Mouse (Mus musculus) hematopoietic stem cell, adult 5-6 weeks (primary cell): Measurements from ENCODE around the gene Lsm11. TPM values are rescaled to one million over a fixed set of nuclear protein-coding genes. Genes with fewer than 3 reads are reported as not detected.
A peak's percentile ranks its signal among the peaks of the same experiment; 100 is the strongest.
"Not testable (repeated sequence)": the region's sequence is repeated elsewhere in the genome, so short reads cannot be mapped to it uniquely, and the experiment has no call there.

Experiments used
- ATAC-seq, 2 experiments: fragments of 125-278 bp in 1 of 2; replicated peaks in 1 of 2; 2 replicates each; pipeline ENCODE4 v1.8.0; 2016 to 2017; ENCODE audit warnings: inconsistent platforms in 2 of 2, mild to moderate bottlenecking in 2 of 2, moderate number of reproducible peaks in 2 of 2, low read depth in 1 of 2, moderate TSS enrichment in 1 of 2; ENCODE audit not compliant: low FRiP score in 2 of 2, poor library complexity in 2 of 2, severe bottlenecking in 2 of 2, insufficient read depth in 1 of 2, low TSS enrichment in 1 of 2
- total RNA-seq: library from RNA; stranded (forward); fragments of 172-1452, 232-1000 nt; gene quantifications from 2 replicates; pipeline ENCODE4 v1.2.3, GENCODE M21; 2017

The Lsm11 gene
- total RNA-seq, 1 experiment from 2014 or later, result 4.2 TPM

GRCm38 (mm10) chr11:45897392-45897791 lies 47.3 kb downstream of the Lsm11 start:
- no peak for ATAC-seq

GRCm38 (mm10) chr11:45892861-45893360 lies 51.8 kb downstream of the Lsm11 start:
- ATAC-seq, result no peak

GRCm38 (mm10) chr11:45890423-45890822 lies 54.3 kb downstream of the Lsm11 start:
- no peak; a peak in 1 of 4 replicates for ATAC-seq

- peak; percentile 27 to 65; a peak in 2 of 4 replicates for ATAC-seq
Observed at GRCm38 (mm10) chr11:45889981-45890380, 54.8 kb downstream of the Lsm11 start.

- no peak for ATAC-seq
Observed at GRCm38 (mm10) chr11:45888471-45889030, 56.2 kb downstream of the Lsm11 start.

- ATAC-seq, result no peak
Observed at GRCm38 (mm10) chr11:45886596-45886995, 58.1 kb downstream of the Lsm11 start.

GRCm38 (mm10) chr11:45885606-45886230 lies 59.0 kb downstream of the Lsm11 start:
- no peak for ATAC-seq

- peak; percentile 69 to 81 for ATAC-seq
Observed at GRCm38 (mm10) chr11:45884029-45884428, 60.7 kb downstream of the Lsm11 start.

- no peak for ATAC-seq
Observed at GRCm38 (mm10) chr11:45883270-45883931, 61.3 kb downstream of the Lsm11 start.

- ATAC-seq, result no peak
Observed at GRCm38 (mm10) chr11:45881683-45882068, 63.1 kb downstream of the Lsm11 start.

- ATAC-seq, result peak in 1 of 2 experiments; percentile 31; a peak in 2 of 4 replicates
Observed at GRCm38 (mm10) chr11:45881026-45881682, 63.6 kb downstream of the Lsm11 start.

- not testable (repeated sequence) for ATAC-seq
Observed at GRCm38 (mm10) chr11:45879366-45879765, 65.4 kb downstream of the Lsm11 start.

Other genes starting within 250 kb of the Lsm11 start
- gene Clint1, start 92.9 kb downstream of the Lsm11 start, total RNA-seq, result 126 and 161 TPM in 2 replicates
- 23.2 and 29.3 TPM in 2 replicates for gene Thg1l, start 10.6 kb upstream of the Lsm11 start, total RNA-seq
- gene Sox30, start 35.4 kb upstream of the Lsm11 start, total RNA-seq, result not detected in 2 replicates
- gene Gm12166, start 107.4 kb upstream of the Lsm11 start, total RNA-seq, result 4.3 and 13.2 TPM in 2 replicates
- 1.4 and 4.2 TPM in 2 replicates for gene Adam19, start 111.1 kb upstream of the Lsm11 start, total RNA-seq
- not detected in 2 replicates for gene Nipal4, start 221.6 kb upstream of the Lsm11 start, total RNA-seq